Mouse (Mus musculus): ENCODE results near the gene Hs3st1. TPM values are rescaled to one million over a fixed set of nuclear protein-coding genes. Genes with fewer than 3 reads are reported as not detected.

Hs3st1 gene
- polyA plus RNA-seq, 2 experiments, result 16.5 to 17.9 TPM

- Histone ChIP-seq H3K9ac (ENCODE audit: low read depth, low read length, severe bottlenecking) (no peak overlapping the region), H3K36me3 (ENCODE audit: control insufficient read depth, insufficient read depth, low read length) (no peaks in the 10 kb centered on the region), H3K27ac (replicated peaks; ENCODE audit: low read depth, low read length) (no peak overlapping the region), H3K4me3 (replicated peaks; ENCODE audit: low read length) (no peak overlapping the region), H3K4me1 (ENCODE audit: control insufficient read depth, insufficient read depth, low read length) (no peaks in the 10 kb centered on the region), H3K9me3 (ENCODE audit: control insufficient read depth, low read length) (no peaks in the 10 kb centered on the region), H3K4me2 (replicated peaks; ENCODE audit: low read depth, low read length, severe bottlenecking) (no peak overlapping the region), H3K27me3 (ENCODE audit: control insufficient read depth, insufficient read depth, low read length) (no peaks in the 10 kb centered on the region)
- WGBS, result 49% methylated on average over 7 of the region's 7 CpGs
- TF ChIP-seq POLR2A (IDR thresholded peaks at IDR 0.05; ENCODE audit: borderline replicate concordance, extremely low read depth, insufficient read depth, insufficient read length), result no peak
- DNase-seq (ENCODE audit: low spot score) (peak; percentile 86), ATAC-seq (ENCODE audit: low FRiP score, low read depth) (peak; percentile 79; the same call in 1 of the 2 replicates)
Observed at GRCm38 (mm10) chr5:39777094-39777710, 21.9 kb upstream of the Hs3st1 start.

GRCm38 (mm10) chr5:39771680-39772348 is 16.5 kb upstream of the Hs3st1 start:
- ATAC-seq (ENCODE audit: low FRiP score, low read depth), result no peak
- WGBS, result 73% methylated on average over 5 of the region's 5 CpGs
- DNase-seq (ENCODE audit: low spot score), result no peak

GRCm38 (mm10) chr5:39761682-39762456 is 6.6 kb upstream of the Hs3st1 start:
- DNase-seq (ENCODE audit: low spot score) (no peak), ATAC-seq (ENCODE audit: low FRiP score, low read depth) (no peak)
- Histone ChIP-seq H3K4me3 (replicated peaks; ENCODE audit: low read length) (no peak overlapping the region), H3K27me3 (ENCODE audit: control insufficient read depth, insufficient read depth, low read length) (no peaks in the 10 kb centered on the region), H3K4me1 (ENCODE audit: control insufficient read depth, insufficient read depth, low read length) (no peaks in the 10 kb centered on the region), H3K27ac (replicated peaks; ENCODE audit: low read depth, low read length) (no peak overlapping the region), H3K4me2 (replicated peaks; ENCODE audit: low read depth, low read length, severe bottlenecking) (no peak overlapping the region), H3K9ac (ENCODE audit: low read depth, low read length, severe bottlenecking) (no peak overlapping the region), H3K36me3 (ENCODE audit: control insufficient read depth, insufficient read depth, low read length) (no peaks in the 10 kb centered on the region), H3K9me3 (ENCODE audit: control insufficient read depth, low read length) (no peaks in the 10 kb centered on the region)
- TF ChIP-seq POLR2A (IDR thresholded peaks at IDR 0.05; ENCODE audit: borderline replicate concordance, extremely low read depth, insufficient read depth, insufficient read length), result no peak
- WGBS, result 81% methylated on average over 8 of the region's 8 CpGs

More at GRCm38 (mm10) chr5:39771680-39772348, 16.5 kb upstream of the Hs3st1 start:
- no peaks in the 10 kb centered on the region for H3K27me3 ChIP-seq (ENCODE audit: control insufficient read depth, insufficient read depth, low read length)
- no peak overlapping the region for H3K9ac ChIP-seq (ENCODE audit: low read depth, low read length, severe bottlenecking)
- TF ChIP-seq POLR2A (IDR thresholded peaks at IDR 0.05; ENCODE audit: borderline replicate concordance, extremely low read depth, insufficient read depth, insufficient read length), result no peak
- H3K4me1 ChIP-seq (ENCODE audit: control insufficient read depth, insufficient read depth, low read length), result no peaks in the 10 kb centered on the region
- no peaks in the 10 kb centered on the region for H3K36me3 ChIP-seq (ENCODE audit: control insufficient read depth, insufficient read depth, low read length)
- H3K4me2 ChIP-seq (replicated peaks; ENCODE audit: low read depth, low read length, severe bottlenecking), result no peak overlapping the region
- H3K27ac ChIP-seq (replicated peaks; ENCODE audit: low read depth, low read length), result no peak overlapping the region
- no peaks in the 10 kb centered on the region for H3K9me3 ChIP-seq (ENCODE audit: control insufficient read depth, low read length)
- H3K4me3 ChIP-seq (replicated peaks; ENCODE audit: low read length), result no peak overlapping the region

DNA sequence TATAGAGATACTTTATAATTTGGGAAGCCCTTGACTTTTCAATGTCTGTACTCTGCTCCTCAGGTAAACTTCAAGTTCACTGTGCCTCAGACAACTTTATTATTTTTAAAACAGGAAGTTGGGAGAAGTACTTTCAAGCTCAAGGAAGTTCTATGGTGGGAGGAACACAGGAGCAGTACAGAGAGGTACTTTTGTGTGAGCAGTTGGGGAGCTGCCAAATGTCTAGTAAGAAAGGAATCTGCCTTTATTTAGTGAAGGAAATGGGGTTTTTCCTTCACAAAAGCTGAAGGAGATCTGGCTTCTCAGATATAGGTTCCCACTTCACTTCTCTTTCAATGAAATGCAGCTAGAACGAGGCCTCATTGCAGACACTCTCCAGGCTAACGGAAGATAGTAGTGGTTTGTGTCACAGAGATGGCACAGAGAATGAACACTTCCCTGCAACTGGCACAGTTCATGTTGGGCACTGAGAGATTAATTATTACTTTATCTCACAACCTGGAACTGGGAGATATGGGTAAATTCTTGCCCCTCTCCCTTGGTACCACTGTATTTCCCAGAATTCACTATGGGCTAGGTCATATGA is 3.7 kb upstream of the Hs3st1 start:
- no peak overlapping the region for H3K4me3 ChIP-seq (replicated peaks; ENCODE audit: low read length)
- no peaks in the 10 kb centered on the region for H3K4me1 ChIP-seq (ENCODE audit: control insufficient read depth, insufficient read depth, low read length)
- TF ChIP-seq POLR2A (IDR thresholded peaks at IDR 0.05; ENCODE audit: borderline replicate concordance, extremely low read depth, insufficient read depth, insufficient read length), result no peak
- ATAC-seq (ENCODE audit: low FRiP score, low read depth) (no peak), DNase-seq (ENCODE audit: low spot score) (no peak)
- no peaks in the 10 kb centered on the region for H3K27me3 ChIP-seq (ENCODE audit: control insufficient read depth, insufficient read depth, low read length)
- no peaks in the 10 kb centered on the region for H3K9me3 ChIP-seq (ENCODE audit: control insufficient read depth, low read length)
- H3K27ac ChIP-seq (replicated peaks; ENCODE audit: low read depth, low read length), result no peak overlapping the region
- 73% methylated on average over 2 of the region's 2 CpGs for WGBS
- H3K9ac ChIP-seq (ENCODE audit: low read depth, low read length, severe bottlenecking), result no peak overlapping the region
- H3K4me2 ChIP-seq (replicated peaks; ENCODE audit: low read depth, low read length, severe bottlenecking), result no peak overlapping the region
- H3K36me3 ChIP-seq (ENCODE audit: control insufficient read depth, insufficient read depth, low read length), result no peaks in the 10 kb centered on the region

DNA sequence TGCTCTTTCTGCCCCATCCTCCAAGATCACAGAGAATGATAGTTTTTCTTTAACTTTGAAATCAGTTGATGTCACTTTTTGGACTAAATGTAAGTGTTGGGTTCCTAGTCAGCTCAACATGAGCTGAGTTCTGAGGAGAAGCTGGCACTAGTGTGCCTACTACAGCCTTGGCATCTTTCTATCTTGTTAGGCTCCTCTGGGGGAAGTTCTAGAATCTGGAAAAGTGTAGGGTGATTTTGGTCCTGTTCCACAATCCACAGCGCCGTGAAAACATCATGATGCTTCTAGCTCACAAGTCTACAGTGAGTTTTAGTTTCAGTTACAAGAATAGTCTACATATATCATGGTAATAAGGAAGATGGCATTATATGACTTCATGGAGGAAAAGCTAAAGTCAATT is 18.4 kb downstream of the Hs3st1 start:
- no peaks in the 10 kb centered on the region for H3K4me1 ChIP-seq (ENCODE audit: control insufficient read depth, insufficient read depth, low read length)
- no peak for ATAC-seq (ENCODE audit: low FRiP score, low read depth)
- no peaks in the 10 kb centered on the region for H3K27me3 ChIP-seq (ENCODE audit: control insufficient read depth, insufficient read depth, low read length)
- TF ChIP-seq POLR2A (IDR thresholded peaks at IDR 0.05; ENCODE audit: borderline replicate concordance, extremely low read depth, insufficient read depth, insufficient read length), result no peak
- no peak for DNase-seq (ENCODE audit: low spot score)
- H3K4me2 ChIP-seq (replicated peaks; ENCODE audit: low read depth, low read length, severe bottlenecking), result no peak overlapping the region
- no peaks in the 10 kb centered on the region for H3K9me3 ChIP-seq (ENCODE audit: control insufficient read depth, low read length)
- no peaks in the 10 kb centered on the region for H3K36me3 ChIP-seq (ENCODE audit: control insufficient read depth, insufficient read depth, low read length)
- 88% methylated on average over 2 of the region's 2 CpGs for WGBS
- no peak overlapping the region for H3K27ac ChIP-seq (replicated peaks; ENCODE audit: low read depth, low read length)
- H3K4me3 ChIP-seq (replicated peaks; ENCODE audit: low read length), result no peak overlapping the region
- H3K9ac ChIP-seq (ENCODE audit: low read depth, low read length, severe bottlenecking), result no peak overlapping the region
